Mouse (Mus musculus) layer of hippocampus, adult 9-10 months (tissue): ENCODE measurements at regions not wholly inside any gene's neighbourhood (a gene's known extent, or its start where the extent isn't known, plus 50 kb on each side); places are given as distances from the start of the nearest gene placed in this dataset.

Experiments used
- DNase-seq: peaks from one replicate; pipeline ENCODE4 v3.0.0; 2022; ENCODE audit warnings: low spot score

GRCm38 (mm10) chr2:46468936-46469629, 1351.9 kb upstream of the Zeb2 start:
- no peak for DNase-seq

GRCm38 (mm10) chr2:46465389-46465788, 1348.2 kb upstream of the Zeb2 start:
- DNase-seq: no peak

- no peak for DNase-seq
These were observed 1347.7 kb upstream of the Zeb2 start for GRCm38 (mm10) chr2:46464913-46465312.

- no peak for DNase-seq
These were observed 1345.5 kb upstream of the Zeb2 start for GRCm38 (mm10) chr2:46462670-46463069.

GRCm38 (mm10) chr2:46450698-46451097, 1333.5 kb upstream of the Zeb2 start:
- DNase-seq: no peak

- no peak for DNase-seq
These were observed 1328.1 kb upstream of the Zeb2 start for GRCm38 (mm10) chr2:46445306-46445705.

GRCm38 (mm10) chr2:46443686-46444180, 1326.5 kb upstream of the Zeb2 start:
- peak; percentile 39 for DNase-seq

GRCm38 (mm10) chr2:46443061-46443685, 1326.0 kb upstream of the Zeb2 start:
- DNase-seq: no peak

GRCm38 (mm10) chr2:46442576-46442975, 1325.4 kb upstream of the Zeb2 start:
- no peak for DNase-seq

- DNase-seq: no peak
These were observed 1324.7 kb upstream of the Zeb2 start for GRCm38 (mm10) chr2:46441927-46442326.

GRCm38 (mm10) chr2:46441348-46441747, 1324.2 kb upstream of the Zeb2 start:
- no peak for DNase-seq

- no peak for DNase-seq
These were observed 1322.8 kb upstream of the Zeb2 start for GRCm38 (mm10) chr2:46440038-46440437.

GRCm38 (mm10) chr2:46418281-46418680, 1301.1 kb upstream of the Zeb2 start:
- DNase-seq: no peak

GRCm38 (mm10) chr2:46402373-46403114, 1285.3 kb upstream of the Zeb2 start:
- DNase-seq: no peak

GRCm38 (mm10) chr2:46394161-46394560, 1277.0 kb upstream of the Zeb2 start:
- peak; percentile 52 for DNase-seq

- no peak for DNase-seq
These were observed 1255.8 kb upstream of the Zeb2 start for GRCm38 (mm10) chr2:46372847-46373461.

GRCm38 (mm10) chr2:46371755-46372154, 1254.6 kb upstream of the Zeb2 start:
- no peak for DNase-seq

GRCm38 (mm10) chr2:46370949-46371348, 1253.8 kb upstream of the Zeb2 start:
- no peak for DNase-seq

GRCm38 (mm10) chr2:46368882-46369281, 1251.7 kb upstream of the Zeb2 start:
- DNase-seq: no peak

GRCm38 (mm10) chr2:46366135-46366485, 1248.9 kb upstream of the Zeb2 start:
- DNase-seq: no peak

- no peak for DNase-seq
These were observed 1248.4 kb upstream of the Zeb2 start for GRCm38 (mm10) chr2:46365428-46366134.
